Mouse (Mus musculus) midbrain, postnatal 0 days (tissue): ENCODE results near the gene Abi2. TPM values are rescaled to one million over a fixed set of nuclear protein-coding genes. Genes with fewer than 3 reads are reported as not detected.

ENCODE experiments used
- ATAC-seq: fragments of 200-750 bp; cut with Nextera tagmentation; 2 replicates; pipeline ENCODE4 v1.8.0; 2017; ENCODE audit warnings: moderate number of reproducible peaks, mild to moderate bottlenecking, moderate TSS enrichment, moderate library complexity; ENCODE audit not compliant: low FRiP score
- DNase-seq: peaks from one replicate; pipeline ENCODE4 v3.0.0-alpha.2; 2015; ENCODE audit warnings: low spot score
- H3K27ac ChIP-seq: fragments of 300-500 bp; sonication (generic); 2 replicates; pipeline ENCODE4 v1.5.1; 2014; ENCODE audit warnings: low read depth, mild to moderate bottlenecking, low read length, mixed read lengths
- H3K27me3 ChIP-seq: fragments of 300-500 bp; sonication (generic); 2 replicates; pipeline ENCODE4 v1.6.1; 2014; ENCODE audit warnings: low read length, control low read depth, mixed read lengths; ENCODE audit not compliant: insufficient read depth
- H3K36me3 ChIP-seq: fragments of 300-500 bp; sonication (generic); 2 replicates; pipeline ENCODE4 v1.6.1; 2014; ENCODE audit warnings: low read length, control low read depth, mixed read lengths; ENCODE audit not compliant: insufficient read depth
- H3K4me1 ChIP-seq: fragments of 300-500 bp; sonication (generic); 2 replicates; pipeline ENCODE4 v1.6.1; 2014; ENCODE audit warnings: mild to moderate bottlenecking, control low read depth, antibody characterized with exemption, low read length, mixed read lengths; ENCODE audit not compliant: insufficient read depth
- H3K4me2 ChIP-seq: fragments of 300-500 bp; sonication (generic); 2 replicates; pipeline ENCODE4 v1.6.1; 2014; ENCODE audit warnings: low read depth, mild to moderate bottlenecking, low read length, mixed read lengths; ENCODE audit not compliant: poor library complexity, severe bottlenecking
- H3K4me3 ChIP-seq: fragments of 300-500 bp; sonication (generic); 2 replicates; pipeline ENCODE4 v1.5.1; 2014; ENCODE audit warnings: low read depth, mild to moderate bottlenecking, low read length, moderate library complexity
- H3K9ac ChIP-seq: fragments of 300-500 bp; sonication (generic); replicated peaks from 2 replicates; pipeline ENCODE4 v1.6.1; 2014; ENCODE audit warnings: mild to moderate bottlenecking, low read length, moderate library complexity, mixed read lengths; ENCODE audit not compliant: poor library complexity, severe bottlenecking
- H3K9me3 ChIP-seq: fragments of 300-500 bp; sonication (generic); 2 replicates; pipeline ENCODE4 v1.6.1; 2016; ENCODE audit warnings: low read length, control low read depth
- CTCF ChIP-seq: IDR thresholded peaks from 2 replicates; pipeline ENCODE4 v1.5.1; 2016; ENCODE audit warnings: antibody characterized with exemption, mild to moderate bottlenecking
- WGBS: fragments of 180-500 bp; shearing (Covaris S2); extraction: QIAGEN DNeasy Blood & Tissue Kit; methylation state at CpG from one replicate; pipeline ENCODE4 v1.1.7; 2014; 5-methylcytosine and 5-hydroxymethylcytosine counted together
- polyA plus RNA-seq: library from polyadenylated mRNA; unstranded; fragments of >200 nt; fragmentation: Nextera tagmentation; extraction: Ambion mirVana; gene quantifications from 2 replicates; pipeline ENCODE4 v1.2.1, GENCODE M21; 2015
- total RNA-seq: library from RNA; depleted of rRNA; stranded (reverse); fragments of >200 nt; gene quantifications from 2 replicates; pipeline ENCODE4 v1.2.3, GENCODE M21; 2014

The Abi2 gene
- total and polyA plus RNA-seq, 2 experiments from 2014 or later, result 98.2 to 269 TPM

GRCm38 (mm10) chr1:60409928-60410817 lies 754 bp downstream of the Abi2 start:
- DNase-seq (peak; percentile 52), ATAC-seq (peak; percentile 86)
- H3K9ac ChIP-seq, result peak overlapping the region; percentile 95
- peak overlapping the region; percentile 93 for H3K4me3 ChIP-seq
- 2% methylated on average over 46 of the region's 54 CpGs for WGBS
- no peaks in the 10 kb centered on the region for H3K9me3 ChIP-seq
- no peak for TF ChIP-seq CTCF
- H3K4me1 ChIP-seq, result peaks cover 10% of the 10 kb centered on the region; the same call in 1 of the 2 replicates
- H3K27ac ChIP-seq, result peak overlapping the region; percentile 98
- no peaks in the 10 kb centered on the region for H3K27me3 ChIP-seq
- H3K36me3 ChIP-seq, result no peaks in the 10 kb centered on the region
- peak overlapping the region; percentile 72 for H3K4me2 ChIP-seq

DNA sequence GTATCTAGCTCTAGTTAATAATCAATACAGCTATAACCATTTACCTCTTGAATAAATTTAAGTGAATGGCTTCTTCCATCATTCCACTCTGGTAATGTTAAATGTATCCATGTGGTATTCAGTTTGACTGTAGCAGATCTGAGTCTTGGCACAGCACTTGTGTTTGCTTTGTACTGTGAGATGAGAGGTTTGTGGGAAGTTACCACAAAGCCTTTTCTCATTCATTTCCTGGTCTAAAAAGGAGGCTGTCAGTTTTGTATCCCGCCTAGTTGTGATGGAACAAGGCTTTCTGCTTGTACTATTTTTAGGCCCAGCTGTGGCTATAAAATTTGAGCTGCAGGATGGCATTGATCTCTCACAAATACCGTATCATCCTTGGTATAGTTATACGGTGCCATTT lies 7.3 kb downstream of the Abi2 start:
- no peak overlapping the region for H3K27ac ChIP-seq
- H3K9ac ChIP-seq, result no peak overlapping the region
- no peaks in the 10 kb centered on the region for H3K27me3 ChIP-seq
- no peaks in the 10 kb centered on the region for H3K36me3 ChIP-seq
- ATAC-seq (no peak), DNase-seq (no peak)
- H3K4me3 ChIP-seq, result no peak overlapping the region
- peaks cover 4% of the 10 kb centered on the region; the same call in 1 of the 2 replicates for H3K4me1 ChIP-seq
- WGBS, result 43% methylated on average over 3 of the region's 3 CpGs
- TF ChIP-seq CTCF, result no peak
- no peak overlapping the region for H3K4me2 ChIP-seq
- no peaks in the 10 kb centered on the region for H3K9me3 ChIP-seq

- H3K9ac ChIP-seq, result no peak overlapping the region
- WGBS, result 92% methylated on average over 1 of the region's 1 CpGs
- TF ChIP-seq CTCF, result peak; percentile 57
- H3K27me3 ChIP-seq, result no peaks in the 10 kb centered on the region
- ATAC-seq (no peak), DNase-seq (peak; percentile 10)
- no peaks in the 10 kb centered on the region for H3K4me1 ChIP-seq
- H3K27ac ChIP-seq, result no peak overlapping the region
- no peak overlapping the region for H3K4me2 ChIP-seq
- no peak overlapping the region for H3K4me3 ChIP-seq
- no peaks in the 10 kb centered on the region for H3K36me3 ChIP-seq
- no peaks in the 10 kb centered on the region for H3K9me3 ChIP-seq
Observed at GRCm38 (mm10) chr1:60423882-60424281, 14.5 kb downstream of the Abi2 start.

DNA sequence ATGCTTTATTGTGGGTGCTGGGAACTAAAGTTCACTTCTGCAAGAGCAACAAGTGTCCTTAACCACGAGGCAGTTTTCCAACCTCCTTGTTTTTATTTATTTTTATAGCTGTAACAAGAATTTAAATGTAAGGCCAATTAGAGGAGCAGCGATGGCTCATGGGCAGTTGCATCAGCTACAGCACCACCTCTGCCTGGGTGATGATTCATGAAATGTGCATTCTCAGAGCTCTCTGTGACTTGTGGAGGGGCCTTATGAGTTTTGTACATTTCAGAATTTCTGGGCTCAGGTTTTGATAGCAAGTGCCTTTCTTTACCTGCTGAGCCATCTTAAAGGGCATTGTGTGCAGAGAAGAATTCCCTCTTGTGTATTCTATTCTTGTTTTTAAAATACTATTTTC lies 18.9 kb downstream of the Abi2 start:
- no peak for ATAC-seq
- Histone ChIP-seq H3K36me3 (no peaks in the 10 kb centered on the region), H3K9ac (no peak overlapping the region), H3K27me3 (no peaks in the 10 kb centered on the region), H3K4me1 (no peaks in the 10 kb centered on the region), H3K4me2 (no peak overlapping the region), H3K27ac (no peak overlapping the region), H3K4me3 (no peak overlapping the region), H3K9me3 (no peaks in the 10 kb centered on the region)
- DNase-seq, result no peak
- TF ChIP-seq CTCF, result no peak
- WGBS, result 92% methylated on average over 2 of the region's 2 CpGs

DNA sequence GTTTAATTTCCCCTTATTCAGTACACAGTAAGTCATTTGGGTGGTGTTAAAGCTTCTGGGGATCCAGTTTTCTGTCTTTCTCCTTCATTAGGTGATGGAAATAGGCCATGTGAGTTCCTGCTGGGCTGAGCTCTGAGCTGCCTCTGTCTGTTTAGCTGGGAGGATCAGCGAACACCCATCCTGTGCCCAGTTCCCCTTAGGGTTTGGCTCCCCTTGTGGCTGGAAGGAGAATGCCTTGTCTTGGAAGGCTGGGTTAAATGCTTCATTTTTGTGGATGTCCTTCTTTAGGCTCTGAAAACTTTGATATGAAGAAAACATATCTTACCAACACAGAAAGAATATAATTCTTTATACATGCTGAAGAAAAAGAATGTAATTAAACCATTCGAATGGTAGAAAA lies 19.5 kb downstream of the Abi2 start:
- WGBS, result 71% methylated on average over 2 of the region's 2 CpGs
- H3K9ac ChIP-seq, result no peak overlapping the region
- H3K4me3 ChIP-seq, result no peak overlapping the region

DNA sequence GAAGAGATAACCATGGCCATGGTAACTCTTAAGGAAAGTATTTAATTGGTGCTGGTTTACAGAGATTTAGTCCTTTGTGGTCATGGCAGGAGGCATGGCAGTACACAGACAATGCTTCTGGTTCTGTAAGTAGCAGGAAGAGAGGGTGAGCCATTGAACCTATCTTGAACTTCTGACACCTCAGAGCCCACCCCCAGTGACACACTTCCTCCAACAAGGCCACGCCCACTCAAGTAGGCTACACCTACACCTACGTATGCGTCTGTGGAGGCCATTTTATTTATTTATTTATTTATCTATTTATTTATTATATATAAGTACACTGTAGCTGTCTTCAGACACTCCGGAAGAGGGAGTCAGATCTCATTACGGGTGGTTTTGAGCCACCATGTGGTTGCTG lies 22.1 kb downstream of the Abi2 start:
- Histone ChIP-seq H3K4me1 (no peaks in the 10 kb centered on the region), H3K9me3 (no peaks in the 10 kb centered on the region), H3K4me2 (no peak overlapping the region), H3K4me3 (no peak overlapping the region), H3K27ac (no peak overlapping the region), H3K27me3 (no peaks in the 10 kb centered on the region), H3K36me3 (no peaks in the 10 kb centered on the region), H3K9ac (no peak overlapping the region)
- ATAC-seq (no peak), DNase-seq (no peak)
- TF ChIP-seq CTCF, result no peak
- WGBS, result 92% methylated on average over 5 of the region's 5 CpGs

More for the DNA sequence above, 19.5 kb downstream of the Abi2 start:
- TF ChIP-seq CTCF, result peak; percentile 74
- H3K4me1 ChIP-seq, result no peaks in the 10 kb centered on the region
- no peaks in the 10 kb centered on the region for H3K27me3 ChIP-seq
- ATAC-seq (no peak), DNase-seq (peak; percentile 24)
- no peak overlapping the region for H3K4me2 ChIP-seq
- no peak overlapping the region for H3K27ac ChIP-seq
- no peaks in the 10 kb centered on the region for H3K36me3 ChIP-seq
- no peaks in the 10 kb centered on the region for H3K9me3 ChIP-seq
